Mouse (Mus musculus): ENCODE measurements at regions not wholly inside any gene's neighbourhood (a gene's known extent, or its start where the extent isn't known, plus 50 kb on each side); places are given as distances from the start of the nearest gene placed in this dataset.

GRCm38 (mm10) chr1:102628061-102628460, 2140.3 kb upstream of the Cdh20 start:
- peak; percentile 100 for DNase-seq (ENCODE audit: low spot score)

GRCm38 (mm10) chr1:102644379-102644778, 2123.9 kb upstream of the Cdh20 start:
- DNase-seq (ENCODE audit: low spot score), result no peak

- no peak for DNase-seq (ENCODE audit: low spot score)
Observed at GRCm38 (mm10) chr1:102687367-102688070, 2080.8 kb upstream of the Cdh20 start.

DNA sequence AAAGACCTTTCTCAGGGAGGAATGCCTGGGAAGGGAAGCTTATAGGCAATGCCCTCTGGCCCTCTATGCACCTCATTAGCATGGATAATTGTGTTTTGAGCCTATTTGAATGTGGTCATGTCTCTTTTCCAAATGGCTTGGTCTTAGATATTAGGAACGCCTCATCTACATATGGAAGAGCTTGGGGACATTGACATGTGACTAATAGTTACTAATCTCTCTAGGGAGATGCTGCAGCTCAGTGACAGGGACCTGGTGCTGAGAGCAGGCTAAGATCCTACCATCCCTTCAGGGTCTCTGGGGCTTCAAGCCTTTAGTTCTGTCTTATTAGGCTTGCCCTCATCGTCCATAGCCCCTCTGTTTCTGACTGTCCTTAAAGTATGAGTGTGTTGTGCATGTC, 2051.9 kb upstream of the Cdh20 start:
- DNase-seq (ENCODE audit: low spot score), result no peak

GRCm38 (mm10) chr1:102733991-102734390, 2034.3 kb upstream of the Cdh20 start:
- DNase-seq (ENCODE audit: low spot score), result no peak

GRCm38 (mm10) chr1:102735392-102735791, 2032.9 kb upstream of the Cdh20 start:
- no peak for DNase-seq (ENCODE audit: low spot score)

- no peak for DNase-seq (ENCODE audit: low spot score)
Observed at GRCm38 (mm10) chr1:102757941-102758340, 2010.4 kb upstream of the Cdh20 start.

All from ovary, postnatal 14 days (tissue).